Mouse (Mus musculus): ENCODE measurements around the gene Hint1. TPM values are rescaled to one million over a fixed set of nuclear protein-coding genes. Genes with fewer than 3 reads are reported as not detected.
A peak's percentile ranks its signal among the peaks of the same experiment; 100 is the strongest.

Gene Hint1
- total RNA-seq, 2 experiments from 2014 or later, result 293 to 310 TPM

- peak; percentile 97 to 98 for DNase-seq (ENCODE audit: low spot score in 2 of 2)
Measured at GRCm38 (mm10) chr11:54860256-54861038, 5.7 kb upstream of the Hint1 start, which contains the start of gene Lyrm7. Gene Lyrm7 (minus strand): TSS chr11:54860916.

GRCm38 (mm10) chr11:54861471-54862420 is 4.4 kb upstream of the Hint1 start:
- no peak for DNase-seq (ENCODE audit: low spot score in 2 of 2)

GRCm38 (mm10) chr11:54862621-54863520 is 3.3 kb upstream of the Hint1 start:
- DNase-seq (ENCODE audit: low spot score in 2 of 2), result peak; percentile 68 to 72

GRCm38 (mm10) chr11:54865330-54866085 is 675 bp upstream of the Hint1 start:
- DNase-seq (ENCODE audit: low spot score in 2 of 2), result no peak

GRCm38 (mm10) chr11:54867049-54867385 is 834 bp downstream of the Hint1 start:
- DNase-seq (ENCODE audit: low spot score in 2 of 2), result no peak

- no peak for DNase-seq (ENCODE audit: low spot score in 2 of 2)
Measured at GRCm38 (mm10) chr11:54867903-54868434, 1.8 kb downstream of the Hint1 start.

GRCm38 (mm10) chr11:54868445-54868844 is 2.3 kb downstream of the Hint1 start:
- DNase-seq (ENCODE audit: low spot score in 2 of 2), result no peak

GRCm38 (mm10) chr11:54869318-54869717 is 3.1 kb downstream of the Hint1 start:
- DNase-seq (ENCODE audit: low spot score in 2 of 2), result no peak

GRCm38 (mm10) chr11:54871831-54872537 is 5.8 kb downstream of the Hint1 start:
- peak in 1 of 2 experiments; percentile 44 for DNase-seq (ENCODE audit: low spot score in 2 of 2)

GRCm38 (mm10) chr11:54876031-54876430 is 9.8 kb downstream of the Hint1 start:
- no peak for DNase-seq (ENCODE audit: low spot score in 2 of 2)

GRCm38 (mm10) chr11:54878893-54879292 is 12.7 kb downstream of the Hint1 start:
- DNase-seq (ENCODE audit: low spot score in 2 of 2), result no peak

- peak in 1 of 2 experiments; percentile 79 for DNase-seq (ENCODE audit: low spot score in 2 of 2)
Measured at GRCm38 (mm10) chr11:54879434-54879833, 13.3 kb downstream of the Hint1 start.

- DNase-seq (ENCODE audit: low spot score in 2 of 2), result no peak
Measured at GRCm38 (mm10) chr11:54879922-54880321, 13.7 kb downstream of the Hint1 start.

GRCm38 (mm10) chr11:54881051-54881474 is 14.9 kb downstream of the Hint1 start:
- DNase-seq (ENCODE audit: low spot score in 2 of 2), result no peak

- DNase-seq (ENCODE audit: low spot score in 2 of 2), result no peak
Measured at GRCm38 (mm10) chr11:54882671-54883070, 16.5 kb downstream of the Hint1 start.

GRCm38 (mm10) chr11:54884197-54884828 is 18.1 kb downstream of the Hint1 start:
- no peak for DNase-seq (ENCODE audit: low spot score in 2 of 2)

GRCm38 (mm10) chr11:54884937-54885336 is 18.8 kb downstream of the Hint1 start:
- DNase-seq (ENCODE audit: low spot score in 2 of 2), result no peak

GRCm38 (mm10) chr11:54885406-54885805 is 19.2 kb downstream of the Hint1 start:
- no peak for DNase-seq (ENCODE audit: low spot score in 2 of 2)

GRCm38 (mm10) chr11:54887927-54888326 is 21.7 kb downstream of the Hint1 start:
- DNase-seq (ENCODE audit: low spot score in 2 of 2), result no peak

Measured in layer of hippocampus, postnatal 14 days (tissue).